31 mouse cellular contexts compared by ENCODE assay signal in the genomic region with DNA sequence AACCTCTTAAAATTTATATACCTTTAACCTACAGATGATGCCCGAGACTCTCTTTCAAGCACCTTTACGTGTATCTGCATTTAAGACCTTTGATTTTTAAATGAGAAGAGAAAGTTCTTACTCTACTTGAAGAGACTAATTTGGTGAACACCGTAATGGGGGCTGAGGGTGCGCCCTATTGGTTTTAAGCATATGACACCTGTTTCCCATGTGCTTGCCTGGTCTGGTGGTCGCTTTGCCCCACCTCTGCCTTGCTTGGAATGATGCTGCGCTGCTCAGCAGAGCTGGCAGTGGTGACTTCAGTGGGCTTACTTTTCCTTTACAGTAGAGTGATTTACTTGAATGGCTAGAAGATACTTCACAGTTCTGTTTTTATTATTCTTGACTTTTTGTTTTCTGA.
"Had no signal": no experiment of that assay in that cellular context is flagged by ENCODE, and none has a peak within 500 bp of the region (broad histone marks: within the 10 kb centered on the region; RNA-seq: fewer than 3 reads in every experiment).

No protein-coding gene starts in this region.

- H3K4me3 ChIP-seq: left cerebral cortex, adult 2 months; limb, embryonic 10.5 days; limb, embryonic 12.5 days; limb, embryonic 13.5 days; limb, embryonic 15.5 days; liver, embryonic 12.5 days; liver, embryonic 13.5 days; liver, embryonic 15.5 days; lung, embryonic 15.5 days; megakaryocyte, embryonic 14.5 days; midbrain, embryonic 10.5 days; midbrain, embryonic 12.5 days; midbrain, embryonic 13.5 days; midbrain, embryonic 15.5 days; myocyte; neural tube, embryonic 12.5 days had no signal

- H3K4me2 ChIP-seq: limb, embryonic 12.5 days; limb, embryonic 13.5 days; limb, embryonic 15.5 days; liver, embryonic 11.5 days; liver, embryonic 12.5 days; liver, embryonic 13.5 days; liver, embryonic 15.5 days; lung, embryonic 14.5 days; lung, embryonic 15.5 days; midbrain, embryonic 12.5 days; midbrain, embryonic 13.5 days; midbrain, embryonic 15.5 days; neural tube, embryonic 12.5 days had no signal

- H3K36me3 ChIP-seq: limb, embryonic 10.5 days; limb, embryonic 12.5 days; limb, embryonic 13.5 days; limb, embryonic 15.5 days; liver, embryonic 12.5 days; liver, embryonic 13.5 days; liver, embryonic 15.5 days; lung, embryonic 15.5 days; midbrain, embryonic 12.5 days; midbrain, embryonic 13.5 days; midbrain, embryonic 15.5 days; neural tube, embryonic 12.5 days had no signal

- H3K9ac ChIP-seq: limb, embryonic 12.5 days; limb, embryonic 13.5 days; limb, embryonic 15.5 days; liver, embryonic 12.5 days; liver, embryonic 13.5 days; liver, embryonic 14.5 days; liver, embryonic 15.5 days; liver, postnatal 0 days; lung, embryonic 14.5 days; lung, embryonic 15.5 days; midbrain, embryonic 12.5 days; midbrain, embryonic 13.5 days; midbrain, embryonic 15.5 days; neural tube, embryonic 12.5 days had no signal

- H3K27ac ChIP-seq: left cerebral cortex, adult 2 months; limb, embryonic 10.5 days; limb, embryonic 12.5 days; limb, embryonic 13.5 days; limb, embryonic 15.5 days; liver, embryonic 12.5 days; liver, embryonic 13.5 days; liver, embryonic 14.5 days; liver, embryonic 15.5 days; lung, embryonic 15.5 days; macrophage; midbrain, embryonic 10.5 days; midbrain, embryonic 12.5 days; midbrain, embryonic 13.5 days; midbrain, embryonic 15.5 days; neural tube, embryonic 12.5 days had no signal

- H3K9me3 ChIP-seq: limb, embryonic 10.5 days; limb, embryonic 15.5 days; liver, embryonic 12.5 days; liver, embryonic 13.5 days; liver, embryonic 15.5 days; lung, embryonic 15.5 days; midbrain, embryonic 12.5 days; midbrain, embryonic 13.5 days; midbrain, embryonic 15.5 days; neural tube, embryonic 12.5 days had no signal

- H3K27me3 ChIP-seq: limb, embryonic 12.5 days; limb, embryonic 13.5 days; limb, embryonic 15.5 days; liver, embryonic 12.5 days; liver, embryonic 13.5 days; liver, embryonic 15.5 days; lung, embryonic 15.5 days; megakaryocyte, embryonic 14.5 days; midbrain, embryonic 12.5 days; midbrain, embryonic 13.5 days; midbrain, embryonic 15.5 days; neural tube, embryonic 12.5 days had no signal

- ATAC-seq: liver, embryonic 12.5 days; lung, postnatal 0 days; midbrain, embryonic 13.5 days; midbrain, embryonic 15.5 days; midbrain, embryonic 16.5 days had no signal

- H3K4me1 ChIP-seq: megakaryocyte, embryonic 14.5 days; midbrain, embryonic 12.5 days; midbrain, embryonic 13.5 days; midbrain, embryonic 15.5 days; neural tube, embryonic 12.5 days had no signal

- DNase-seq: left cerebral cortex, postnatal 4 days; liver; liver, embryonic 13.5 days; liver, postnatal 0 days; lung, adult 18-20 months; lung, adult 2 months; lung, embryonic 14.5 days; lung, postnatal 10 days; lung, postnatal 36 days; lung, postnatal 4 days; midbrain, embryonic 14.5 days had no signal
